Mouse (Mus musculus) E14TG2a.4 (cell line): ENCODE measurements around the gene Ada.

Experiments
- CTCF ChIP-seq: conservative IDR thresholded peaks from 2 replicates; pipeline ENCODE4 v1.5.1; 2014; ENCODE audit warnings: low read length
- POU5F1 ChIP-seq: IDR thresholded peaks from 2 replicates; pipeline ENCODE4 v1.6.1; 2014; ENCODE audit warnings: low read length, borderline replicate concordance

- TF ChIP-seq CTCF (no peak), POU5F1 (no peak)
These were observed 23.2 kb downstream of the Ada start for GRCm38 (mm10) chr2:163726766-163727393.
